Mouse (Mus musculus): ENCODE measurements around the gene Tspyl1.
A peak's percentile ranks its signal among the peaks of the same experiment; 100 is the strongest.

Gene Tspyl1

DNA sequence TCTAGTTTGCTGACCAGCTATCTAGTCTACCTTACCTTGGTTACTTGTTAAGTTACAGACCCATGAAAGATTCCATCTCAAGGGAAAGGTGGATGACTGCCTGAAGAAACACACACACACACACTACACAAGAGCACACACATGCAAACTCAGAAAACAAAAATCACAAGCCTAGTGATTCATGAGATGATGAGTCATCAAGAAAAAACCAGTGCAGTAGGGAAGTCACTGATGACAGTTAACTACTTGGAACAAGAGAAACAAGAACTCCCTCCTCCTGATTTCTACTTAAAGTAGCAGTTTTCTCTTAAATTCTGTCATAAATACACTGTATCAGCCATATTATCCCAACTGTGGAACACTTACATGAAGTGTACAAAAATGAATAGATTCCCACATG, 25.1 kb downstream of the Tspyl1 start:
- no peak for DNase-seq

DNA sequence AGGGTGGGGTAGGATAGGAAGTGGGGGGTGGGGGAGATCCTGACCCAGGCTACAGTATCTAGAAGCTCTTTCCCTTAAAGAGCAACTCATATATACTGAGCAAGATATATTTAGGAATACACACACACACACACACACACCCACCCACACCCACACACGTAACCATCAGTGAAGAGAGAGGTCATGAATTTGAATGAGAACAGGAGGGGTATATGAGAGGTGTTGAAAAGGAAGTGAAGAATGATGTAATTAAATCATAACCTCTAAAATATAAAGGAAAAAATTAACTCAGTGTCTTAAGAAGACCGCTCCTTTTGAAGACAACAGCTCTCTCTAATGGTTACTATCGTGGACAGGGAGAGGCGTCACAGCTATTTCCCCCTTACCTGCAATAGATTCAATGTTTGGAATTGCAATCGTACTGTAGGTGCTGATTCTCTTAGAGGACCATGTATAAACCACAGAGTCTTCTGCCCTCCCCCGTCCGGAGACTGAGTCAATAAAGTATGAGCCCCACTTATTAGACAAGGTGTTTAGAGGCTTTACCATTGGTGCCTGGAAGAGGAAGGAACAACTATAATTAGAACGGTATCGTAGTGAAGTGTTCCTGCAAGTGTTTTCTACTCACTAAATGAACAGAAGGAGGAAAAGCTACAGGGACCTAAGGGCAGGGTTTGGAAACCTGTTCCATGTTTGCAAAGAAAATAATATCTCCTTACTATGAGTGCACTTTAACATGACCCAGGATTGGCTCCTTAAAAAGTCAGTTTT, 28.1 kb downstream of the Tspyl1 start:
- DNase-seq, result no peak

DNA sequence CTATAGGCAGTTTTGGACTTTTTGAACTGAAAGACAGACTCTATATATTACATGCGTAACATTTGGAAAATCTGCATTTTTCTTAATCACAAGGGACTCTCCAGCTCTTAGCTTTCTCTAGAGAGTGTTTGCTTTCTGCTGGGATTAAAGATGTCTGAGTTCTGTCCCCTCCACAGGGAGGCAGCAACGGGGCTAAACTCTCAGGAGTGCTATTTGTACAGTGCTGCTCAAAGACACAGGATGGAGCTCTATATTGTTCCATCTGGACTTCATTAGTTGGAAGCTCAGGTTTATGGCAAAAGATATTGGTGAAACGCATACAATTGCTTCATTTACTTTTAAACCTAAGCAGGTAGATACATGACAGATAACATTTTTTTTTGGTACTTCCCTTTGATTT, 30.5 kb downstream of the Tspyl1 start:
- no peak for DNase-seq

DNA sequence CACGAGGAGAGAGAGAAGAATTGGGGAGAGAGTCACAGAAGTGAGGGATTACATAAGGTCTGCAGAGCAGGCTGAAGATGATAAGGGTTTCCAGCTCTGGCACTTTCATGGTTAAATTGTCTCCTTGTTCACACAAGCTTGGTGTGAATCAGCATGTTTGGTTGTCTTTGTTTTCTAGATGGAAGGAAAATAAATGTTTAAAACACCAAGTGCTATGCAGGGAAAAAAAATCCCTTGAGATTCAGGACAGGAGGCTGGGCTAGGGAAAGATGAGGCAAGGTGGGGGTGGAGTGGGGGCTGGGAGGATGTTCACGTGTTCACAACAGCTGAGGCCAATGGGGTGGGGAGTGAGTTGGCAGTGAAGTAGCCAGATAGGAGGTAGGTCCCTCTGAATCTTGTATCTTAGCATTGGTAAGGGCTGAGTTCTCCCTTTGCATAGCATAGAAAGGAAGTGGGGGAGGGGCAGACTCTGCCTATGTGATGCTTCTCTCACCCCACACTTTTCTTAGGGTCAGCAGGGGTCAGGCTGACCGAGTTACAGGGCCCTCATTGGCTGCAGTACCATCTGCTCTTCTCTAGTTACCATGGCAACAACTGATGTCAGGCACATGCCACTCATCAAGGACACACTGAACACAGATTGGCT, 34.7 kb downstream of the Tspyl1 start:
- peak; percentile 40 for DNase-seq

DNA sequence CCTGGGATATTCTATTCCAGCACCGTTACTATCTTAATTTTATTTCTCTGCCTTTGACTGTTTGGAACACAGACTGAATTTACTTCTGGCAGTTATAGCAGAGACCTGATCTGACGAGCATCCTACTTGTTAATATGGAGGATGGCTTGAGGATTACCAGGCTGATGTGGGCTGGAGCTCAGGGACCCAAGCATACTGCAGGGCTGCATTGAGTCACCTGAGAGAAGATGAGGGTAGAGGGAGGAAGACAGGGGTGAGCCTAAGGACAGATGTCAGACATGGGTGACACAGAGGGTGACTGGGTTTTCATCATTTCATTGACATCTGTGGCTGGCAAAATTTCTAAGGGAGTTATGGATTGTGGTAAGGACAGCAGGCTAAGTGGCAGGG, 35.2 kb downstream of the Tspyl1 start:
- DNase-seq, result no peak

DNA sequence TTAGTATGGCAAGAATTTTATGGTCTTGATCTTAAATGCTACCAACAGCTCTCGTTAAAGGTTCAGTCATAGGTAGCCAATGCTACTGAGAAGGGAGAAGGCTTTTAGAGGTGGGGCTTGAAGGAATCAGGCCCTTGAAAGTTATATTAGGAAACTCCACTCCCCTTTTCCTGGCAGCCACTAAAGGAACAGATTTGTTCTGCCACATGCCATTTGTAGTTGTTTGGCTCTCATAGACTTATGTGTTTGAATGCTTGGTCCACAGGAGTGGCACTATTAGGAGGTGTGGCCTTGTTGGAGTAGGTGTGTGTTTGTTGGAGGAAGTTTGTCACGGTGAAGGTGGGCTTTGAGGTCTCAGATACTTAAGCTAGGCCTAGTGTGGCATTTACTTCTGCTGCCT, 38.8 kb downstream of the Tspyl1 start:
- no peak for DNase-seq

DNA sequence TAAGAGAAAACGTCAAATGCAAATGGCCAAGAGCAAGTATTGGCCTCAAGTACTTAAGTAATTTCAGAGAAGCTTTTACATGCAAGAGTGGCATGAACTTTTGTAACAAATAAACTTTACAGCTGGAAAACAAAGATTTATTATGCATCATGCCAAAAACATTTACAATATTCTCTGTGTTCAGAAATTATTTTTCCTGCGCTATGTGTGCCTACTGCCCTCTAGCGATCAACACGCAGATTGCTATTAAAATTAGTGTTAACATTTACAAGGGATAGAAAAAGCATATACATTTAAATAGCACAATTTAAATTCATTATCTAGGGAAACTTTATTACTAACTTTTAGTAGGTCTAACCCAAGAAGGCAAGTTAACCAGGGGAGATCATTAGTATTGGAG, 44.7 kb downstream of the Tspyl1 start:
- DNase-seq, result no peak

DNA sequence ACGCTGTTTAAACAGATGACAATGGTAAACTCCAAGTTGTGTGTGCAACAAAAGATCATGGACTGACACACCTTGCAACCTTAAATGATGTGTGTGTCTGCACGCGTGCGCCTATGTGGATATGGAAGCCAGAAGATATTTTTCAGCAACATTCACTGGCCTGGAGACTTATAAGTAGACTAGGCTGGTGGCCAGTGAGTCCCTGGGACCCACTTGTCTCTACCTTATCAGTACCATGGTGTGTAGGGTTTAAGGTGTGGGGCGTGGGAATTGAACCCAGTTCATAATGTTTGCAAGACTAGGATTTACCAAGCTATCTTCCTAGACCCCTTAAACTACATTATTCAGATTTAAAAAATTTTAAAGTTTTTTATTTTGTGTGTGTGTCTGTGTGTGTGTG, 45.2 kb downstream of the Tspyl1 start:
- DNase-seq, result no peak

DNA sequence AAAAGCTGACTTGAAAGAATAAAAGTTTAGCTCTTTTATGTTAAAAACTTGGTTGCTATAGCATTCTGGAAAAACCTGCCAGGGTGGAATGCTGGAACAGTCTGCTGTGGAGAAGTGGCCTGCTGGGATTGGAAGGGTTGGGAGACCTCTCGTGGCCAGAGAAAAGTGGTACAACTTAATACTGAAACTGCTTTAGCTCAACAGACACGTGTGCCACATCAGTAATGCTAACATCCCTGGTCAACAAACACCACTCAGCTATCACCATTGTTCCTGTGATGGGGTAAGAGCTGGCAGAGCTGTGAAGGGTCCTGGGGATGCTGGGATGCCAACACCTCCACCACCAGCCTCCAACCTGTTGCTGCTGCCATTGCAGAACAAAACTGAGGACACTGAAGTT, 46.3 kb downstream of the Tspyl1 start:
- DNase-seq, result peak; percentile 63

Measured in lung, postnatal 10 days (tissue).